Comparison of ENCODE assay signal across 8 mouse cellular contexts in the genomic region with DNA sequence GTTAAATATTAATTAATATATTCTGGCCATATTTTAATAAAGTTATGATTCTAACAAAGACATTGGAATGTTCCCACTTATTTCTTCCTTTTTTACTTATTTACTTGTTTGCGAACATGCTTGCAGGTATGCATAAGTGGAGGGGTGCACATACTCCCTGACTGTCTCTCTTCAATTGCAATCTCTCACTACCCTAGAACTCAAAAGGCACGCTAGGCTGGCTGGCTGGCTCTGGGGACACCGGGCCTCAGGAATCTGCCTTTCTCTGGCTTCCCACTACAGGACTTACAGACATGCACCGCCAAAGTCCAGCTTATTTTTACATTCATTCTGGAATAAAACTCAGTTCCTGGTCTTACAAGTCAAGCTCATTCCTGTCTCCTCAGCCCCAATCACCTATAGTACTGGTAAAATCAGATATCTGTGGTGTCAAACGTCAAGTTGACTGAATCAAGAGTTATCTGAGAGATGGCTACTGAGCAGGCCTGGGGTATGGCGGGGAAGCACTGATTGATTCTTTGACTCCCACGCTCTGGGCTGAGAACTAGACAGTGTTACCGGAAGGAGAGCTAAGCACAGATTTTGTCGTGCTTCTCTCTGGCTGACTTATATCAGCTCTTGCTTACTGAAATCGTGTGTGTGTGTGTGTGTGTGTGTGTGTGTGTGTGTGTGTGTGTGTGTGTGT. TPM values are rescaled to one million over a fixed set of nuclear protein-coding genes. Genes with fewer than 3 reads are reported as not detected.
A peak's percentile ranks its signal among the peaks of the same experiment; 100 is the strongest.
DNase-seq lines count a peak whose midpoint lies in the region; ATAC-seq lines count a peak whose summit lies in the region.

No protein-coding gene starts in this region.

- H3K27me3 ChIP-seq in heart, embryonic 15.5 days = no peaks in the 10 kb centered on the region
- no peaks in the 10 kb centered on the region for H3K27me3 ChIP-seq in limb, embryonic 12.5 days

- WGBS in heart, embryonic 15.5 days = 45% methylated on average over 10 of the region's 10 CpGs
- 62% methylated on average over 10 of the region's 10 CpGs for WGBS in limb, embryonic 12.5 days

- H3K4me2 ChIP-seq in heart, embryonic 15.5 days = peak overlapping the region; percentile 23; the same call in 1 of the 2 replicates
- H3K4me2 ChIP-seq in limb, embryonic 12.5 days = peak overlapping the region; percentile 33; the same call in 1 of the 2 replicates

- peaks cover 5% of the 10 kb centered on the region for H3K4me1 ChIP-seq in heart, embryonic 15.5 days (replicated peaks)
- H3K4me1 ChIP-seq in limb, embryonic 12.5 days (replicated peaks) = no peaks in the 10 kb centered on the region

- peak overlapping the region; percentile 9; the same call in 1 of the 2 replicates for H3K27ac ChIP-seq in heart, embryonic 15.5 days
- no peak overlapping the region for H3K27ac ChIP-seq in limb, embryonic 12.5 days

- H3K4me3 ChIP-seq in heart, embryonic 15.5 days = no peak overlapping the region
- H3K4me3 ChIP-seq in limb, embryonic 12.5 days (replicated peaks) = no peak overlapping the region

- ATAC-seq in heart, embryonic 15.5 days (replicated peaks; ENCODE audit: insufficient number of reproducible peaks, insufficient read depth, low FRiP score, low read depth) = no peak
- peak; percentile 30 for ATAC-seq in activated CD4-positive, CD25-positive, alpha-beta regulatory T cell, adult 4 months
- no peak for ATAC-seq in limb, embryonic 12.5 days (ENCODE audit: insufficient number of reproducible peaks, insufficient read depth, low FRiP score, low TSS enrichment, low read depth)

- no peak for DNase-seq in heart, adult 9 months (ENCODE audit: low spot score in 2 of 2)
- DNase-seq in 416B (ENCODE audit: low read depth) = peak; percentile 34
- DNase-seq in adrenal gland, adult 2 months = no peak
- no peak for DNase-seq in layer of hippocampus, adult 9-11 months
- DNase-seq in urinary bladder, postnatal 36 days (ENCODE audit: low spot score in 2 of 2) = no peak

- no peak overlapping the region for H3K9ac ChIP-seq in heart, embryonic 15.5 days
- H3K9ac ChIP-seq in limb, embryonic 12.5 days (replicated peaks) = peak overlapping the region; percentile 40; the same call in 1 of the 2 replicates

- H3K9me3 ChIP-seq in heart, embryonic 15.5 days (replicated peaks) = no peaks in the 10 kb centered on the region
- no peaks in the 10 kb centered on the region for H3K9me3 ChIP-seq in limb, embryonic 12.5 days

- peaks cover 5% of the 10 kb centered on the region; the same call in 1 of the 2 replicates for H3K36me3 ChIP-seq in heart, embryonic 15.5 days
- no peaks in the 10 kb centered on the region for H3K36me3 ChIP-seq in limb, embryonic 12.5 days

RNA-seq across cellular contexts. Expression of a gene that starts 21.9 kb away (rescaled TPM):
- polyA plus RNA-seq in heart, embryonic 15.5 days (2015; fragmentation: Nextera tagmentation; extraction: Ambion mirVana) = 70.3 and 70.6 TPM in 2 replicates
- 1 to 10 TPM; 1.4 to 6.1 TPM for polyA plus RNA-seq in activated CD4-positive, CD25-positive, alpha-beta regulatory T cell, adult 4 months (2017; shearing (Covaris generic))
- polyA plus RNA-seq in limb, embryonic 12.5 days (2016; fragmentation: Nextera tagmentation; extraction: Ambion mirVana) = 15.1 and 16.2 TPM in 2 replicates
- total RNA-seq in adrenal gland, adult 2 months (2021) = 10 to 100 TPM; 41.9 to 52.2 TPM
- polyA plus RNA-seq in adrenal gland, adult 2 months (2012; rRNA removed) = 1.8 and 2.6 TPM in 2 replicates

RNA-seq across cellular contexts. Expression of a gene that starts 29.5 kb away (rescaled TPM):
- 38.8 and 39.4 TPM in 2 replicates for polyA plus RNA-seq in heart, embryonic 15.5 days (2015; fragmentation: Nextera tagmentation; extraction: Ambion mirVana)
- polyA plus RNA-seq in activated CD4-positive, CD25-positive, alpha-beta regulatory T cell, adult 4 months (2017; shearing (Covaris generic)) = 10 to 100 TPM; 24.9 to 26.1 TPM
- 12.7 and 12.9 TPM in 2 replicates for polyA plus RNA-seq in limb, embryonic 12.5 days (2016; fragmentation: Nextera tagmentation; extraction: Ambion mirVana)
- 10 to 100 TPM; 15.2 to 23.8 TPM for total RNA-seq in adrenal gland, adult 2 months (2021)
- polyA plus RNA-seq in adrenal gland, adult 2 months (2012; rRNA removed) = 2.8 and 6.7 TPM in 2 replicates
